Mouse (Mus musculus): ENCODE results near the gene Prkca. TPM values are rescaled to one million over a fixed set of nuclear protein-coding genes. Genes with fewer than 3 reads are reported as not detected.

Prkca gene
- total and polyA plus RNA-seq, 2 experiments from 2014 or later, result 7.9 to 32.0 TPM

DNA sequence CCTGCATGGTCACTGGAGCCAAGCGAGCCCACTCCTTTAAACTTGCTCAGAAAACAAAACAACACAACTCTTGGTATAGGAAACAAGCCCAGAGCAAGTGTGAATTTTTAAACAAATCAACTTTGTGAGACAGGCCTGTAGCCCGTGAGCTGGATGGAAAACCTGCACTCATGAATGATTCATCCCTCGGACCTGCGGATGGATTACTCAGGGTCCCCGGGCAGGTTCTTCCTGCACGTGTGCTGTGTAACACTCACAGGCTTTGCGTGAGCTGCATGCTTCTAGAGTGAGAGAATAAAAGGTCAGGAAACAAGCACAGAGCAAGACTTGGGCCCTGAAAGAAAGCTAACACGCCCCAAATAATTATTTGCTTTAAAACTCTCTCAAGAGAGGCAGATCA, 126.7 kb downstream of the Prkca start:
- H3K4me3 ChIP-seq (ENCODE audit: low read depth, low read length), result no peak overlapping the region
- no peak overlapping the region for H3K4me2 ChIP-seq (ENCODE audit: low read depth, low read length, poor library complexity, severe bottlenecking)
- H3K27me3 ChIP-seq (ENCODE audit: insufficient read depth, low read length), result no peaks in the 10 kb centered on the region
- H3K9ac ChIP-seq (replicated peaks; ENCODE audit: low read length, poor library complexity, severe bottlenecking), result no peak overlapping the region
- H3K9me3 ChIP-seq (ENCODE audit: low read length), result no peaks in the 10 kb centered on the region
- H3K4me1 ChIP-seq (ENCODE audit: insufficient read depth, low read length), result peaks cover 11% of the 10 kb centered on the region; the same call in 1 of the 2 replicates
- TF ChIP-seq CTCF (IDR thresholded peaks at IDR 0.05), result no peak
- no peak overlapping the region for H3K27ac ChIP-seq (ENCODE audit: low read depth, low read length)
- DNase-seq (ENCODE audit: low spot score) (no peak), ATAC-seq (ENCODE audit: low FRiP score) (no peak)
- WGBS, result 58% methylated on average over 8 of the region's 8 CpGs
- no peaks in the 10 kb centered on the region for H3K36me3 ChIP-seq (ENCODE audit: insufficient read depth, low read length)

- H3K27ac ChIP-seq (ENCODE audit: low read depth, low read length), result no peak overlapping the region
- H3K9me3 ChIP-seq (ENCODE audit: low read length), result no peaks in the 10 kb centered on the region
- no peaks in the 10 kb centered on the region for H3K36me3 ChIP-seq (ENCODE audit: insufficient read depth, low read length)
- H3K4me2 ChIP-seq (ENCODE audit: low read depth, low read length, poor library complexity, severe bottlenecking), result no peak overlapping the region
- WGBS, result 78% methylated on average over 7 of the region's 7 CpGs
- peaks cover 11% of the 10 kb centered on the region; the same call in 1 of the 2 replicates for H3K4me1 ChIP-seq (ENCODE audit: insufficient read depth, low read length)
- no peak overlapping the region for H3K4me3 ChIP-seq (ENCODE audit: low read depth, low read length)
- ATAC-seq (ENCODE audit: low FRiP score) (no peak), DNase-seq (ENCODE audit: low spot score) (no peak)
- TF ChIP-seq CTCF (IDR thresholded peaks at IDR 0.05), result no peak
- no peaks in the 10 kb centered on the region for H3K27me3 ChIP-seq (ENCODE audit: insufficient read depth, low read length)
- H3K9ac ChIP-seq (replicated peaks; ENCODE audit: low read length, poor library complexity, severe bottlenecking), result no peak overlapping the region
These were observed 127.7 kb downstream of the Prkca start for GRCm38 (mm10) chr11:108216064-108216463.

DNA sequence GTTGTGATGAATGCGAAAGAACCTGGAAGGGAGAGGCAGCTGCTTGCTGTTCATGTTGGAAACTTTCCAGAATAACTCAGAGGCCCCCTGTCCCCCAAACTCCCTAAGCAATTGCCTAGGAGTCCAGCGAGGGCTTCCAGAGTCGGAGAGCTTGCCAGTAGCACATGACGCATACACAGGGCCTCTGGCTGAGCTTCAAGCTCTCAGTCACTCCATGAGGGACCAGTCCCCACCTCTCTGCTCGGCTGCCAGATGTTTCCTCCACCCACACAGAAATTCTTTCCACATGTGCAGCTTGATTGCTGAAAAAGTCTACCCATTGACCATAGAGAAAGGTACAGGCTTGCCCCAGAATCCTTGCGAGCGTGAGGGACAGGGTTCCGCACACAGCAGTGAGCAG, 128.3 kb downstream of the Prkca start:
- TF ChIP-seq CTCF (IDR thresholded peaks at IDR 0.05), result no peak
- ATAC-seq (ENCODE audit: low FRiP score), result no peak

GRCm38 (mm10) chr11:108214521-108215223, 129.1 kb downstream of the Prkca start:
- H3K9me3 ChIP-seq (ENCODE audit: low read length), result no peaks in the 10 kb centered on the region
- peaks cover 11% of the 10 kb centered on the region; the same call in 1 of the 2 replicates for H3K4me1 ChIP-seq (ENCODE audit: insufficient read depth, low read length)
- 88% methylated on average over 11 of the region's 11 CpGs for WGBS
- no peak overlapping the region for H3K4me2 ChIP-seq (ENCODE audit: low read depth, low read length, poor library complexity, severe bottlenecking)
- DNase-seq (ENCODE audit: low spot score), result no peak
- no peak for TF ChIP-seq CTCF (IDR thresholded peaks at IDR 0.05)
- ATAC-seq (ENCODE audit: low FRiP score), result no peak
- no peaks in the 10 kb centered on the region for H3K36me3 ChIP-seq (ENCODE audit: insufficient read depth, low read length)
- H3K4me3 ChIP-seq (ENCODE audit: low read depth, low read length), result no peak overlapping the region
- no peak overlapping the region for H3K27ac ChIP-seq (ENCODE audit: low read depth, low read length)
- no peak overlapping the region for H3K9ac ChIP-seq (replicated peaks; ENCODE audit: low read length, poor library complexity, severe bottlenecking)
- no peaks in the 10 kb centered on the region for H3K27me3 ChIP-seq (ENCODE audit: insufficient read depth, low read length)

More for the DNA sequence above, 128.3 kb downstream of the Prkca start:
- 68% methylated on average over 8 of the region's 8 CpGs for WGBS
- H3K27ac ChIP-seq (ENCODE audit: low read depth, low read length), result no peak overlapping the region
- H3K9ac ChIP-seq (replicated peaks; ENCODE audit: low read length, poor library complexity, severe bottlenecking), result no peak overlapping the region
- no peaks in the 10 kb centered on the region for H3K27me3 ChIP-seq (ENCODE audit: insufficient read depth, low read length)
- DNase-seq (ENCODE audit: low spot score), result peak; percentile 58
- H3K36me3 ChIP-seq (ENCODE audit: insufficient read depth, low read length), result no peaks in the 10 kb centered on the region
- no peak overlapping the region for H3K4me2 ChIP-seq (ENCODE audit: low read depth, low read length, poor library complexity, severe bottlenecking)
- H3K9me3 ChIP-seq (ENCODE audit: low read length), result no peaks in the 10 kb centered on the region
- H3K4me1 ChIP-seq (ENCODE audit: insufficient read depth, low read length), result peaks cover 11% of the 10 kb centered on the region; the same call in 1 of the 2 replicates
- no peak overlapping the region for H3K4me3 ChIP-seq (ENCODE audit: low read depth, low read length)

DNA sequence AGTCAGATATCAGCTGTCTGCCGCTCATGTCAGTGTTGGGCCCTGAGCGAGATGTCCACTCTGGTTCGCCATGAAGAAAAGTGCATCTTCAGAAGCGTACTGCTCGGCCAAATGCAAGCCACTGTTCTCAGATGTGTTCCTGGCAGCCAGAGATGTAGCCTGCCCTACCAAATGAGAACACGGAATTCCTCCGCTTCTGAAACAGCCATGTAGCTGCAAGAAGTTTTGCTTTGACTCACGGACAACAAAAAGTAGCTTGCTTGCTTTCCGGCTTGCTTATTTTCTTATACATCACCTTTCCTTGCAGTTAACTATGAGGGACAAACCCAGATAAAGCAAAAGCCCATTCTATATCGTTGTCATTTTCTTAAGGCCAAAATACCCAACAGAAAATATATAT, 129.9 kb downstream of the Prkca start:
- WGBS, result 93% methylated on average over 10 of the region's 10 CpGs
- no peaks in the 10 kb centered on the region for H3K27me3 ChIP-seq (ENCODE audit: insufficient read depth, low read length)
- ATAC-seq (ENCODE audit: low FRiP score) (no peak), DNase-seq (ENCODE audit: low spot score) (no peak)
- no peak for TF ChIP-seq CTCF (IDR thresholded peaks at IDR 0.05)
- H3K27ac ChIP-seq (ENCODE audit: low read depth, low read length), result no peak overlapping the region
- peaks cover 11% of the 10 kb centered on the region; the same call in 1 of the 2 replicates for H3K4me1 ChIP-seq (ENCODE audit: insufficient read depth, low read length)
- no peak overlapping the region for H3K4me2 ChIP-seq (ENCODE audit: low read depth, low read length, poor library complexity, severe bottlenecking)
- no peak overlapping the region for H3K9ac ChIP-seq (replicated peaks; ENCODE audit: low read length, poor library complexity, severe bottlenecking)
- H3K36me3 ChIP-seq (ENCODE audit: insufficient read depth, low read length), result no peaks in the 10 kb centered on the region
- no peak overlapping the region for H3K4me3 ChIP-seq (ENCODE audit: low read depth, low read length)
- no peaks in the 10 kb centered on the region for H3K9me3 ChIP-seq (ENCODE audit: low read length)

GRCm38 (mm10) chr11:108212638-108213037, 131.1 kb downstream of the Prkca start:
- peak; percentile 38 for TF ChIP-seq CTCF (IDR thresholded peaks at IDR 0.05)
- Histone ChIP-seq H3K4me2 (ENCODE audit: low read depth, low read length, poor library complexity, severe bottlenecking) (no peak overlapping the region), H3K27me3 (ENCODE audit: insufficient read depth, low read length) (no peaks in the 10 kb centered on the region), H3K27ac (ENCODE audit: low read depth, low read length) (no peak overlapping the region), H3K9me3 (ENCODE audit: low read length) (no peaks in the 10 kb centered on the region), H3K36me3 (ENCODE audit: insufficient read depth, low read length) (no peaks in the 10 kb centered on the region), H3K4me3 (ENCODE audit: low read depth, low read length) (no peak overlapping the region), H3K9ac (replicated peaks; ENCODE audit: low read length, poor library complexity, severe bottlenecking) (no peak overlapping the region), H3K4me1 (ENCODE audit: insufficient read depth, low read length) (peaks cover 11% of the 10 kb centered on the region; the same call in 1 of the 2 replicates)
- WGBS, result 89% methylated on average over 5 of the region's 5 CpGs
- no peak for ATAC-seq (ENCODE audit: low FRiP score)
- no peak for DNase-seq (ENCODE audit: low spot score)
